Mouse (Mus musculus): ENCODE results near the gene Akp3.

The Akp3 gene

GRCm38 (mm10) chr1:87155531-87156198 lies 30.9 kb downstream of the Akp3 start:
- DNase-seq, result no peak

DNA sequence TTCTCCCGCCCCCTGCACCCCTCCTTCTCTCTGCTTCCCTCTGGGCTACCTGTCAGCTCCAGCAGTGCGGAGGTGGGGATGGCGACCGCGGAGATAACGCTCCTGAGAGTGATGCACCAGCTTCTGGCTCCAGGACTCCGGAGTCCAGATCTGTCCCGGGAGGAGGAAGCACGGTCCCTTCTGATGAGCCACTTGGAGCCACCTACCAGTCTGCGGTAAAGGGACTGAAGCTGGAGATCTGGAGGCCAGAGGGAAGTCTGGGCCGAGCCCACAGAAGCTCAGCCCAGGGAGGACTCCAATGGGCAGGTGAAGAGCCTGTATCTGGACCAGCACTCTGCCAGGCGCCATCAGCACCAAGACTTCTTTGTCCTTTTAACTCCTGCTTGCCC lies 31.4 kb downstream of the Akp3 start, which contains the start of gene Ecel1:
Gene Ecel1, minus strand, starts transcription at position 323 of the 389 bp plus-strand sequence.
- no peak for DNase-seq

- DNase-seq, result no peak
Observed at GRCm38 (mm10) chr1:87159396-87159795, 34.6 kb downstream of the Akp3 start.

DNA sequence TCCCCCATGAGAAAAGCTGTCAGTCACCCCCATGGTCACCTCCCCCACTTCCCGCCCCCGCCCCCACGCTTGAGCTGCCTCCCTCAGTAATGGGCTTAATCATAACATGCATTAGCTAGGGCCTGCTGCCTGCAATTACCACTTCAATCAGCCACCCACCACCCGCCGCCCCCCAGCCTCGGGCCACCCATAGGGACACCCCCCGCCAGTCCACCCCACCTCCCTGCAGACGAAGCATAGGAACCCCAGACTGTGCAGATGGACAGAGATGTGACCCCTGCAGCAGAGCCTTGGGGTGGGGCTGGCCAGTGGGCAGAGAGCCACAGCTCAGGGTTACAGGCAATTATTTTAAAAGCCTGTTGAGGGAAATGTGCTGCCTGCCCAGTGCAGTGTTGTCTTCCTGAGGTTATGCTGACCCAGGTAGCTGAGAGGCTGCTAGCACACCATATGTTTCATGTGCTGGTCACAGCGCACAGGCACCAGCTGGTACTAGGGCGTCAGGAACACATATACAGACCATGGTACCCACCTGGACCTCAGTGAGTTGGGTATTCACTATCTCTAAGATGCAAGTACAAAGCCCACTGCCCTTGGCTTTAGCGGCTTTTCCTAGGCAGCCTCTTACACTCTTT lies 39.5 kb downstream of the Akp3 start:
- DNase-seq, result no peak

- no peak for DNase-seq
Observed at GRCm38 (mm10) chr1:87164796-87165184, 40.0 kb downstream of the Akp3 start.

DNA sequence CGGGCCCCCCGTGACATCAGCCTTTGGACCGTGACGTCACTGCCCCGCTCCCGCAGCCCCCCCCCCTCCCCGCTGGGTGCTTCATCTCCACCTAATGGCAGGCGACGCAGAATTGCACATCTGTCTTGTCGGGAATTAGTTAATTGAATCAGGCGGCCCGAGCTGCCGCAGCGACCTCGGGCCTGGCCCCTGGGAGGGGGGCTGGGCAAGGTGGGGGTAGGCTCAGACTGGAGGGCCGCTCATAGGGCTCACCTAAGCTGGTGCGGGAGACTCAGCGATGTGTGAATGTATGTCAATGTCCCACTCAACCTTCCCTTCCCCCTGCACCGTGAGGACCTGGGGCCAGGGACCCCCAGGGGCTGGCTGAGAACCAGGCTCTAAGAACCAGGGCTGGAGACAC lies 45.7 kb downstream of the Akp3 start:
- DNase-seq, result no peak

- DNase-seq, result no peak
Observed at GRCm38 (mm10) chr1:87171312-87171711, 46.5 kb downstream of the Akp3 start.

DNA sequence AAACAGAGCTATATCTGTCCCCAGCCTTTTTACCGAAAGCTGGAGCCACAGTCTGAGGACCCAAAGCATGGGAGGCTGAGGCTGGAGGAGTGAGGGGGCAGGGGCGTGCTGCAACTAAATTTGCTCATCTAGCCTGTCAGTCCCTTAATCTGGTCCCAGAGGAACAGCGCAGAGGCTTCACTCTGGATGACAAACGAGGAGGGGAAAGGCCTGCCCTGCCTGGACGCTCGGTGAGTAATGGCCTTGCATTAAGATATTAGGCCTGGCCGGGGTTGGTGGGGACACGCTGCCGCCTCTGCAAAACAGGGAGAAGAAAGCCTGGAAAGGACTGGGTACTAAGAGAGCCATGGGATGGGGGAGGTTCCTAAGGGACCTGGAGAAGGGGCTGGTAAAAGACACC lies 47.5 kb downstream of the Akp3 start:
- DNase-seq, result no peak

- DNase-seq, result peak; percentile 74 to 79
Observed at GRCm38 (mm10) chr1:87174006-87174955, 49.5 kb downstream of the Akp3 start.

GRCm38 (mm10) chr1:87175852-87176292 lies 51.1 kb downstream of the Akp3 start:
- DNase-seq, result peak; percentile 46 to 61
